Comparison of ENCODE assay signal across 13 mouse cellular contexts in genomic region chr7:136480641-136481202, GRCm38 (mm10).
A peak's percentile ranks its signal among the peaks of the same experiment; 100 is the strongest.
DNase-seq lines count a peak whose midpoint lies in the region; ATAC-seq and TF ChIP-seq lines count a peak whose summit lies in the region.
"Had no signal": no experiment of that assay in that cellular context is flagged by ENCODE, and none has a peak within 500 bp of the region (broad histone marks: within the 10 kb centered on the region; RNA-seq: fewer than 3 reads in every experiment).

No protein-coding gene starts in this region.

- peak overlapping the region; percentile 45; the same call in 1 of the 2 replicates for H3K27ac ChIP-seq in kidney, embryonic 15.5 days
- peak overlapping the region; percentile 51; the same call in 1 of the 2 replicates for H3K27ac ChIP-seq in embryonic fibroblast, embryonic 13.5 days (ENCODE audit: insufficient read depth, low read length)
- peak overlapping the region; percentile 24; the same call in 1 of the 2 replicates for H3K27ac ChIP-seq in heart, embryonic 16.5 days (ENCODE audit: low read length)
- H3K27ac ChIP-seq in limb, embryonic 13.5 days = peak overlapping the region; percentile 70
- H3K27ac ChIP-seq: hindbrain, embryonic 15.5 days had no signal

- no peaks in the 10 kb centered on the region for H3K9me3 ChIP-seq in kidney, embryonic 15.5 days (replicated peaks)
- no peaks in the 10 kb centered on the region for H3K9me3 ChIP-seq in heart, embryonic 16.5 days (replicated peaks; ENCODE audit: control insufficient read depth, low read length)
- H3K9me3 ChIP-seq in limb, embryonic 13.5 days = no peaks in the 10 kb centered on the region
- H3K9me3 ChIP-seq: hindbrain, embryonic 15.5 days had no signal

- H3K36me3 ChIP-seq in kidney, embryonic 15.5 days = no peaks in the 10 kb centered on the region
- H3K36me3 ChIP-seq in heart, embryonic 16.5 days (ENCODE audit: control insufficient read depth, insufficient read depth) = no peaks in the 10 kb centered on the region
- H3K36me3 ChIP-seq in limb, embryonic 13.5 days = no peaks in the 10 kb centered on the region
- H3K36me3 ChIP-seq: hindbrain, embryonic 15.5 days had no signal

- no peak overlapping the region for H3K9ac ChIP-seq in kidney, embryonic 15.5 days
- H3K9ac ChIP-seq in heart, embryonic 16.5 days (ENCODE audit: low read length) = no peak overlapping the region
- no peak overlapping the region for H3K9ac ChIP-seq in limb, embryonic 13.5 days
- H3K9ac ChIP-seq: hindbrain, embryonic 15.5 days had no signal

- peaks cover 28% of the 10 kb centered on the region for H3K4me1 ChIP-seq in kidney, embryonic 15.5 days
- peaks cover 8% of the 10 kb centered on the region for H3K4me1 ChIP-seq in embryonic fibroblast, embryonic 13.5 days (ENCODE audit: control insufficient read depth, insufficient read depth, low read length)
- no peaks in the 10 kb centered on the region for H3K4me1 ChIP-seq in heart, embryonic 16.5 days (ENCODE audit: control insufficient read depth, insufficient read depth, low read length)
- peaks cover 60% of the 10 kb centered on the region for H3K4me1 ChIP-seq in limb, embryonic 13.5 days

- WGBS in kidney, embryonic 15.5 days = 25% methylated on average over 13 of the region's 13 CpGs
- WGBS in heart, embryonic 16.5 days = 34% methylated on average over 13 of the region's 13 CpGs
- 32% methylated on average over 13 of the region's 13 CpGs for WGBS in limb, embryonic 13.5 days

- H3K4me2 ChIP-seq in kidney, embryonic 15.5 days = no peak overlapping the region
- no peak overlapping the region for H3K4me2 ChIP-seq in heart, embryonic 16.5 days (ENCODE audit: low read depth, low read length)
- peak overlapping the region; percentile 19; the same call in 1 of the 2 replicates for H3K4me2 ChIP-seq in limb, embryonic 13.5 days (replicated peaks)
- H3K4me2 ChIP-seq: hindbrain, embryonic 15.5 days had no signal

- TF ChIP-seq POLR2A in embryonic fibroblast, embryonic 13.5 days (IDR thresholded peaks at IDR 0.05; ENCODE audit: low read depth, low read length) = no peak

- TF ChIP-seq CTCF in embryonic fibroblast, embryonic 13.5 days (IDR thresholded peaks at IDR 0.05; ENCODE audit: borderline replicate concordance, insufficient read depth, low read length) = no peak

- ATAC-seq in kidney, embryonic 15.5 days (replicated peaks; ENCODE audit: low FRiP score) = peak; percentile 46
- peak; percentile 67 for ATAC-seq in heart, embryonic 16.5 days (replicated peaks; ENCODE audit: extremely low read depth, insufficient read depth, low FRiP score)
- ATAC-seq in limb, embryonic 13.5 days (ENCODE audit: low FRiP score, low read depth) = peak; percentile 58
- ATAC-seq: forebrain, embryonic 16.5 days; lung, postnatal 0 days had no signal

- H3K4me3 ChIP-seq in kidney, embryonic 15.5 days (replicated peaks) = no peak overlapping the region
- no peak overlapping the region for H3K4me3 ChIP-seq in embryonic fibroblast, embryonic 13.5 days (ENCODE audit: insufficient read depth, low read length)
- no peak overlapping the region for H3K4me3 ChIP-seq in heart, embryonic 16.5 days (ENCODE audit: low read length)
- H3K4me3 ChIP-seq in limb, embryonic 13.5 days = no peak overlapping the region
- H3K4me3 ChIP-seq: hindbrain, embryonic 15.5 days; myocyte had no signal

- H3K27me3 ChIP-seq in kidney, embryonic 15.5 days = peaks cover 18% of the 10 kb centered on the region
- H3K27me3 ChIP-seq in heart, embryonic 16.5 days (ENCODE audit: control insufficient read depth, insufficient read depth, low read length) = peaks cover 6% of the 10 kb centered on the region; the same call in 1 of the 2 replicates
- peaks cover 3% of the 10 kb centered on the region; the same call in 1 of the 2 replicates for H3K27me3 ChIP-seq in limb, embryonic 13.5 days

- no peak for DNase-seq in kidney, adult 11 months
- no peak for DNase-seq in right cerebral cortex, adult 2 months (ENCODE audit: low spot score in 2 of 2)
- no peak for DNase-seq in thymus, adult 18-20 months
- DNase-seq: kidney, postnatal 10 days; right cerebral cortex, adult 18-20 months had no signal
